ENCODE assay signal across 8 mouse cellular contexts in the genomic region with DNA sequence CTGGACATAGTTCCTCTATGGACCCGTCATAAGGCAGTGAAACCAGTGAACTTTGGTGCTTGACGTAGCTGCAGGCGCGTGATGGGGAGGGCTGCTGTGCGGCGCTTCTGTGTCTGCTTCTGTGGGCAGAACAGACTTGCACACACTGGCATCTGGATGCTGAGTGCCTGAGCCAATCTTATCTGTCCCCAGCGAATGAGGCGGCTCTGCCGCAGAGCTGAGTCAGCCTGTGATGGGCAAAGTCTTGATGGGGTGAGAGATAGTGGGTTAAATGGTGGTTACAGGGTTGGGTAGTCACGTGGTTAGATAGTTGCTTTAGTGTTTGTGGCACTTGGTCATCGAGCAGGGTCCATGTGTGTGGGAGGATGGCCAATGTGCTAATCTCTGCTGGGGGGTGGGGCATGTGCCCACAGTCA. TPM values are rescaled to one million over a fixed set of nuclear protein-coding genes. Genes with fewer than 3 reads are reported as not detected.
DNase-seq lines count a peak whose midpoint lies in the region; ATAC-seq and TF ChIP-seq lines count a peak whose summit lies in the region.

No protein-coding gene starts in this region.

- peaks cover 4% of the 10 kb centered on the region; the same call in 1 of the 2 replicates for H3K27me3 ChIP-seq in neural tube, embryonic 13.5 days
- no peaks in the 10 kb centered on the region for H3K27me3 ChIP-seq in heart, embryonic 14.5 days (ENCODE audit: control insufficient read depth, insufficient read depth, low read length)
- H3K27me3 ChIP-seq in lung, postnatal 0 days (replicated peaks; ENCODE audit: insufficient read depth, low read length), result no peaks in the 10 kb centered on the region

- WGBS in neural tube, embryonic 13.5 days, result 81% methylated on average over 11 of the region's 11 CpGs
- 9% methylated on average over 11 of the region's 11 CpGs for WGBS in heart, embryonic 14.5 days
- 38% methylated on average over 11 of the region's 11 CpGs for WGBS in lung, postnatal 0 days

- no peak for ATAC-seq in neural tube, embryonic 13.5 days (ENCODE audit: low read depth)
- peak; percentile 9; the same call in 1 of the 2 replicates for ATAC-seq in heart, embryonic 14.5 days (ENCODE audit: insufficient number of reproducible peaks, insufficient read depth, low FRiP score, low read depth)
- ATAC-seq in lung, postnatal 0 days, result no peak

- peaks cover 21% of the 10 kb centered on the region for H3K36me3 ChIP-seq in neural tube, embryonic 13.5 days
- peaks cover 20% of the 10 kb centered on the region for H3K36me3 ChIP-seq in heart, embryonic 14.5 days (ENCODE audit: control insufficient read depth, insufficient read depth, low read length)
- peaks cover under 1% of the 10 kb centered on the region; the same call in 1 of the 2 replicates for H3K36me3 ChIP-seq in lung, postnatal 0 days (ENCODE audit: insufficient read depth, low read length)

- no peak for DNase-seq in neural tube, embryonic 10.5 days (ENCODE audit: extremely low spot score, low spot score)
- DNase-seq in c-Kit-positive CD71-negative TER-119-negative erythroid progenitor cells, embryonic 14.5 days (ENCODE audit: low read depth), result peak; percentile 83
- peak; percentile 38 to 63 for DNase-seq in kidney, postnatal 4 days
- DNase-seq in lung, postnatal 0 days (ENCODE audit: low spot score), result no peak
- peak; percentile 62 to 78 for DNase-seq in spleen, postnatal 4 days (ENCODE audit: low spot score in 2 of 2)
- no peak for DNase-seq in cerebellum, adult 11 months

- H3K27ac ChIP-seq in neural tube, embryonic 13.5 days (replicated peaks), result peak overlapping the region; percentile 46; the same call in 1 of the 2 replicates
- peak overlapping the region; percentile 97 to 100 for H3K27ac ChIP-seq in heart, embryonic 14.5 days (replicated peaks in 1 of 2; ENCODE audit: control insufficient read depth in 1 of 2, insufficient read depth in 1 of 2, low read depth in 2 of 2, low read length in 2 of 2)
- H3K27ac ChIP-seq in lung, postnatal 0 days (ENCODE audit: low read length), result peak overlapping the region; percentile 99

- H3K4me3 ChIP-seq in neural tube, embryonic 13.5 days, result no peak overlapping the region
- peak overlapping the region in 1 of 2 experiments; percentile 41; a peak in 2 of 4 replicates for H3K4me3 ChIP-seq in heart, embryonic 14.5 days (ENCODE audit: control insufficient read depth in 1 of 2, insufficient read depth in 1 of 2, low read depth in 1 of 2, low read length in 2 of 2)
- no peak overlapping the region for H3K4me3 ChIP-seq in lung, postnatal 0 days (ENCODE audit: low read depth, low read length)

- no peaks in the 10 kb centered on the region for H3K9me3 ChIP-seq in neural tube, embryonic 13.5 days
- no peaks in the 10 kb centered on the region for H3K9me3 ChIP-seq in heart, embryonic 14.5 days (ENCODE audit: control insufficient read depth, low read length)
- no peaks in the 10 kb centered on the region for H3K9me3 ChIP-seq in lung, postnatal 0 days (ENCODE audit: low read length)

- no peak overlapping the region for H3K9ac ChIP-seq in neural tube, embryonic 13.5 days
- H3K9ac ChIP-seq in heart, embryonic 14.5 days (ENCODE audit: low read length), result peak overlapping the region; percentile 82
- no peak overlapping the region; the same call in 1 of the 2 replicates for H3K9ac ChIP-seq in lung, postnatal 0 days (replicated peaks; ENCODE audit: low read depth)

- peaks cover 47% of the 10 kb centered on the region for H3K4me1 ChIP-seq in neural tube, embryonic 13.5 days (replicated peaks)
- H3K4me1 ChIP-seq in heart, embryonic 14.5 days (ENCODE audit: control insufficient read depth in 2 of 2, insufficient read depth in 2 of 2, low read length in 2 of 2), result peaks cover 37 to 48% of the 10 kb centered on the region in 2 experiments
- peaks cover 21% of the 10 kb centered on the region for H3K4me1 ChIP-seq in lung, postnatal 0 days (ENCODE audit: insufficient read depth, low read depth, low read length)

- TF ChIP-seq CTCF in lung, postnatal 0 days (IDR thresholded peaks at IDR 0.05), result no peak

- TF ChIP-seq EP300 in lung, postnatal 0 days (IDR thresholded peaks at IDR 0.05), result no peak

- H3K4me2 ChIP-seq in neural tube, embryonic 13.5 days, result 0 out of 2 replicates have a peak overlapping the region, but pooled peaks have one; percentile 48
- H3K4me2 ChIP-seq in heart, embryonic 14.5 days (ENCODE audit: low read length), result peak overlapping the region; percentile 76
- H3K4me2 ChIP-seq in lung, postnatal 0 days (replicated peaks; ENCODE audit: low read depth, low read length), result peak overlapping the region; percentile 94

RNA-seq across cellular contexts. Expression of a gene that starts 2.9 kb away (rescaled TPM):
- 4.9 and 6.5 TPM in 2 replicates for polyA plus RNA-seq in neural tube, embryonic 13.5 days (2015; fragmentation: Nextera tagmentation; extraction: Ambion mirVana)
- 10.1 and 12.2 TPM in 2 replicates for polyA plus RNA-seq in heart, embryonic 14.5 days (2014; fragmentation: Nextera tagmentation; extraction: Ambion mirVana)
- 48.3 and 55.7 TPM in 2 replicates for polyA plus RNA-seq in lung, postnatal 0 days (2015; fragmentation: Nextera tagmentation; extraction: Ambion mirVana)

RNA-seq across cellular contexts. Expression of a gene that starts 9.5 kb away (rescaled TPM):
- 35.7 and 45.4 TPM in 2 replicates for polyA plus RNA-seq in neural tube, embryonic 13.5 days (2015; fragmentation: Nextera tagmentation; extraction: Ambion mirVana)
- polyA plus RNA-seq in heart, embryonic 14.5 days (2014; fragmentation: Nextera tagmentation; extraction: Ambion mirVana), result 50.9 and 57.7 TPM in 2 replicates
- 29.9 and 30.2 TPM in 2 replicates for polyA plus RNA-seq in lung, postnatal 0 days (2015; fragmentation: Nextera tagmentation; extraction: Ambion mirVana)

RNA-seq across cellular contexts. Expression of a gene that starts 9.8 kb away (rescaled TPM):
- polyA plus RNA-seq in neural tube, embryonic 13.5 days (2015; fragmentation: Nextera tagmentation; extraction: Ambion mirVana), result 99.8 and 103 TPM in 2 replicates
- 61.9 and 62.5 TPM in 2 replicates for polyA plus RNA-seq in heart, embryonic 14.5 days (2014; fragmentation: Nextera tagmentation; extraction: Ambion mirVana)
- 49.1 and 55.0 TPM in 2 replicates for polyA plus RNA-seq in lung, postnatal 0 days (2015; fragmentation: Nextera tagmentation; extraction: Ambion mirVana)

RNA-seq across cellular contexts. Expression of a gene that starts 10.6 kb away (rescaled TPM):
- polyA plus RNA-seq in neural tube, embryonic 13.5 days (2015; fragmentation: Nextera tagmentation; extraction: Ambion mirVana), result 33.8 and 35.8 TPM in 2 replicates
- polyA plus RNA-seq in heart, embryonic 14.5 days (2014; fragmentation: Nextera tagmentation; extraction: Ambion mirVana), result 32.9 and 35.6 TPM in 2 replicates
- 22.4 and 26.7 TPM in 2 replicates for polyA plus RNA-seq in lung, postnatal 0 days (2015; fragmentation: Nextera tagmentation; extraction: Ambion mirVana)

RNA-seq across cellular contexts. Expression of a gene that starts 32.5 kb away (rescaled TPM):
- polyA plus RNA-seq in neural tube, embryonic 13.5 days (2015; fragmentation: Nextera tagmentation; extraction: Ambion mirVana), result 533 and 537 TPM in 2 replicates
- polyA plus RNA-seq in heart, embryonic 14.5 days (2014; fragmentation: Nextera tagmentation; extraction: Ambion mirVana), result 731 and 789 TPM in 2 replicates
- 623 and 695 TPM in 2 replicates for polyA plus RNA-seq in lung, postnatal 0 days (2015; fragmentation: Nextera tagmentation; extraction: Ambion mirVana)

Comparison
In these comparisons a context has a peak if more than half of its experiments do, and no peak if none do; other contexts are left out.
1. H3K27ac ChIP-seq: peak in every context shown above with its lines; median percentile 99 in lung, postnatal 0 days; 98 in heart, embryonic 14.5 days; 46 in neural tube, embryonic 13.5 days.
2. DNase-seq: peak in c-Kit-positive CD71-negative TER-119-negative erythroid progenitor cells, embryonic 14.5 days (single experiment), kidney, postnatal 4 days (2 of 2) and spleen, postnatal 4 days (2 of 2); none in neural tube, embryonic 10.5 days (single experiment), lung, postnatal 0 days (single experiment) and cerebellum, adult 11 months (single experiment).
3. Peak in every context shown above with its lines, with median percentiles within 50 percentile points of each other: H3K4me2 ChIP-seq.